Mouse (Mus musculus): ENCODE measurements around the gene Cenpb.

DNA sequence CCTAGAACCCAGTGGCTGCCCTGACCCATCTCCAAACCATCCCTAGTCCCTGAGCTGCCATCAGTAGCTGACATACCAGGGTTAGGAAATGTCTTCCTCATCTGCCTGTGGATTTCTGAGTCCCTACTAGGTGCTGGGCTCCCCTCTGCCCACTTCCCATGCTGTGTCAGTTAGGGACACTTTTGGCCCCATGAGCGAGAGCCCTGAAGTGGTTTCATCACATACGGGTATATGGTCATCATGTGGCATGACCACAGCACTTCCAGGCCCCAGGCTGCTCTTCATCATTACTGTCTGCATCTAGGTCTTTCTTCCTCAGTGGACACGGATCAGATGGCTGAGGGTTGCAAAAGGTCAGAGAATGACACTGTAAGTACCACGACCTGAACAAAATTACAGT lies 26.9 kb upstream of the Cenpb start, which contains the start of gene Ap5s1:
- TF ChIP-seq CTCF (IDR thresholded peaks at IDR 0.05; ENCODE audit: low read depth) (no peak), EP300 (optimal IDR thresholded peaks at IDR 0.05) (no peak)
